Mouse (Mus musculus): ENCODE data around the gene Gzmc. TPM values are rescaled to one million over a fixed set of nuclear protein-coding genes. Genes with fewer than 3 reads are reported as not detected.

Gene Gzmc
- polyA plus RNA-seq (2014; fragmentation: Illumina TruSeq; extraction: RNeasy Lipid Tissue Mini Kit (QIAGEN cat#74804)) = not detected

DNA sequence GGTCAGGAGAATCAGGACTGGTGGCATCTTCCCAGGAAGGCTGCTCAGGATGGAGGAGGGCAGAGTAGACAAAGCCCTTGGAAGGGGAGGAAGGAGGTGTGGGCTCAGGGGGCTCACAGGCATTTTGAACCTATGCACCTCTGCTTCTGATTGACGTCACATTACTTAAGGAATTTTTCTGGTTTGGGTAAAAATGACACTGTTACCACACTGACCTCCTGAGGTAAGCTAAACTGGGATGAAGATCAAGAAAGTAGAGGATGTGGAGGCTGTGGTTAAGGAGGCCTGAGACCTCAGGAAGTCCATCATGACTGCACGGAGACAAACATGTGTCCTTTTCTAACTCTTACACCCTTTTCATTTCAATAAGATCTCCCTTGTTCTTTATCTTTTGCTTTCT is at the start of gene Gzmc:
Gene Gzmc, minus strand, starts transcription at position 101 of the 400 bp plus-strand sequence.

DNA sequence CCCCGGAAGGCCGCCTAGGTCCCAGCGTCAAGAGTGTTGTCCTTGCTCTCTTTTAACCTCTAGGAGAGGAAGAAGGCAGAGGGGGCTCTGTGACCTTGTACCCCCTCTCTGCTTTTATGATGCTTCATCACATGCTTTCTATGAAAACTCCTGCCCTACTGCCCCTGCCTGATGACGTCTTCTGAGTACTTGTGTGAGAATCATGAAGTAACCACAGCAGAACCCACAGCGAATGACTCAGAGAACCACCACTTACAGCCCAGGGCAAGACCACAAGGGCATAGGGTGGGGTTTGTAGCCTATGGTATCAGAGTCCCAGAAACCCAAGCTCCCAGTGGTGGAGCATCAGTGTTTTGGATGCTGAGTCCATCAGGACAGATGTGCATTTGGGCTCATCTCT is 27.7 kb upstream of the Gzmc start, which contains the start of gene Gzmb:
Gene Gzmb, minus strand, starts transcription at position 108 of the 400 bp plus-strand sequence.

DNA sequence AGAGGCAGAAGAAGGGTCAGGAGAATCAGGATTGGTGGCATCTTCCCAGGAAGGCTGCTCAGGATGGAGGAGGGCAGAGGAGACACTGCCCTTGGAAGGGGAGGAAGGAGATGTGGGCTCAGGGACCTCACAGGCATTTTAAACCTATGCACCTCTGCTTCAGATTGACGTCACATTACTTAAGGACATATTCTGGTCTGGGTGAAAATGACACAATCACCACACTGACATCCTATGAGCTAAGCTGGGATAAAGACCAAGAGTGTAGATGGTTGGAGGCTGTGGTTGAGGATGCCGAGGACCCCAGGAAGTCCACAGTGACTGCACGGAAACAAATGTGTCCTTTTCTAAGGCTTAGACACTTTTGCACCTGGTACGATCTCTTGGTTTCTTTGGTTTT is 23.1 kb downstream of the Gzmc start, which contains the start of gene Gzmf:
Gene Gzmf, minus strand, starts transcription at position 101 of the 400 bp plus-strand sequence.

Other genes with a start within 250 kb of the Gzmc start
- gene Mcpt1, start 216.7 kb downstream of the Gzmc start, polyA plus RNA-seq (2014; fragmentation: Illumina TruSeq; extraction: RNeasy Lipid Tissue Mini Kit (QIAGEN cat#74804)) = not detected
- not detected for gene Mcpt9, start 204.2 kb downstream of the Gzmc start, polyA plus RNA-seq (2014; fragmentation: Illumina TruSeq; extraction: RNeasy Lipid Tissue Mini Kit (QIAGEN cat#74804))
- gene Mcpt2, start 192.6 kb downstream of the Gzmc start, polyA plus RNA-seq (2014; fragmentation: Illumina TruSeq; extraction: RNeasy Lipid Tissue Mini Kit (QIAGEN cat#74804)) = not detected
- 5.9 TPM for gene Mcpt4, start 172.3 kb downstream of the Gzmc start, polyA plus RNA-seq (2014; fragmentation: Illumina TruSeq; extraction: RNeasy Lipid Tissue Mini Kit (QIAGEN cat#74804))
- gene Mcpt8, start 149.4 kb downstream of the Gzmc start, polyA plus RNA-seq (2014; fragmentation: Illumina TruSeq; extraction: RNeasy Lipid Tissue Mini Kit (QIAGEN cat#74804)) = not detected
- not detected for gene Ctsg, start 132.1 kb downstream of the Gzmc start, polyA plus RNA-seq (2014; fragmentation: Illumina TruSeq; extraction: RNeasy Lipid Tissue Mini Kit (QIAGEN cat#74804))
- gene Gzme, start 114.0 kb downstream of the Gzmc start, polyA plus RNA-seq (2014; fragmentation: Illumina TruSeq; extraction: RNeasy Lipid Tissue Mini Kit (QIAGEN cat#74804)) = not detected
- gene Gzmd, start 102.0 kb downstream of the Gzmc start, polyA plus RNA-seq (2014; fragmentation: Illumina TruSeq; extraction: RNeasy Lipid Tissue Mini Kit (QIAGEN cat#74804)) = not detected
- gene Gzmg, start 75.1 kb downstream of the Gzmc start, polyA plus RNA-seq (2014; fragmentation: Illumina TruSeq; extraction: RNeasy Lipid Tissue Mini Kit (QIAGEN cat#74804)) = not detected
- gene Gzmn, start 60.1 kb downstream of the Gzmc start, polyA plus RNA-seq (2014; fragmentation: Illumina TruSeq; extraction: RNeasy Lipid Tissue Mini Kit (QIAGEN cat#74804)) = not detected
- gene Gzmf, start 23.2 kb downstream of the Gzmc start, polyA plus RNA-seq (2014; fragmentation: Illumina TruSeq; extraction: RNeasy Lipid Tissue Mini Kit (QIAGEN cat#74804)) = not detected
- 0.31 TPM for gene Gzmb, start 27.6 kb upstream of the Gzmc start, polyA plus RNA-seq (2014; fragmentation: Illumina TruSeq; extraction: RNeasy Lipid Tissue Mini Kit (QIAGEN cat#74804))
- 0.23 TPM for gene Atp12a, start 130.4 kb upstream of the Gzmc start, polyA plus RNA-seq (2014; fragmentation: Illumina TruSeq; extraction: RNeasy Lipid Tissue Mini Kit (QIAGEN cat#74804))
- 14.3 TPM for gene Rnf17, start 167.9 kb upstream of the Gzmc start, polyA plus RNA-seq (2014; fragmentation: Illumina TruSeq; extraction: RNeasy Lipid Tissue Mini Kit (QIAGEN cat#74804))